Mouse (Mus musculus): ENCODE results near the gene Thsd4.
"Not testable (repeated sequence)": the region's sequence is repeated elsewhere in the genome, so short reads cannot be mapped to it uniquely, and the experiment has no call there.

The Thsd4 gene

GRCm38 (mm10) chr9:60224039-60224695, 297.7 kb downstream of the Thsd4 start:
- in situ Hi-C loops (cut with MseI, MboI), result no loop called here

GRCm38 (mm10) chr9:60220431-60220830, 301.4 kb downstream of the Thsd4 start:
- in situ Hi-C loops (cut with MseI, MboI), result no loop called here

DNA sequence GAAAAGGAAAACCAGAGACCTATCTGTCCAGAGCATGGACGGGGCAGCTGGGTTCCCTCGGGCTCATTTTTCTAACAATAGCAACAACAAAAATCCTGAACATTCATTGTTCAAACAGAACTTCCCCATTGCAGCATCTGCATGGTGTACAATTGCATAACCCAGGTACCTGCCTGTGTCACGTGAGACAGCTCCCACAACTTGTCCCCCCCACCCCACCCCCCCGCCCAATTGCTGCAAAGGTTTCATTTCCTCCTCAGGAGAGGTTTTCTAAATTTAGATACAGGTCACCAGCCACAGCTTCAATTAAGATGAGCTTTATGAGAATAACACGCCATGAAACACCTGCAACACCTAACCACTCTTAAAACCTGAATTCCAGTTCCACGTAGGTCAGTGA, 303.4 kb downstream of the Thsd4 start:
- in situ Hi-C loops (cut with MseI, MboI), result no loop called here

DNA sequence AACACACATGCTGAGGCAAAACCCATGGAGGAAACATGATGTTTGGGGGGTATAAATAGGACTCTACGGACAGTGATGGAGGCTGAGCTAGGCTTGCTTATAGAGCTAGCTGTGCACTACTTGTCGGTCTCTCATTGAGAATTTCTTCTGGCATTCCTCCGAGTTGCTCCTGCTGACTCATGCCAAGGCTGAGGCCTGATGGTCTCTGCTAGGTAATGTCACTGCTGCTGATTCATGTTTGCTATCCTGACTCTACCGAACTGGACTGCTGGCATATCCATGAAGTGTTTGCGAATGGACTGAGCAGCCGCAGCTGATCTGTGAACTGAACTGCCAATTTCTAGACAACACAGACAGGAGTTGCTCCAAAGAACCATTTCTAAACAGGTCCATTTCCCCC, 305.8 kb downstream of the Thsd4 start:
- in situ Hi-C loops (cut with MseI, MboI), result no loop called here

DNA sequence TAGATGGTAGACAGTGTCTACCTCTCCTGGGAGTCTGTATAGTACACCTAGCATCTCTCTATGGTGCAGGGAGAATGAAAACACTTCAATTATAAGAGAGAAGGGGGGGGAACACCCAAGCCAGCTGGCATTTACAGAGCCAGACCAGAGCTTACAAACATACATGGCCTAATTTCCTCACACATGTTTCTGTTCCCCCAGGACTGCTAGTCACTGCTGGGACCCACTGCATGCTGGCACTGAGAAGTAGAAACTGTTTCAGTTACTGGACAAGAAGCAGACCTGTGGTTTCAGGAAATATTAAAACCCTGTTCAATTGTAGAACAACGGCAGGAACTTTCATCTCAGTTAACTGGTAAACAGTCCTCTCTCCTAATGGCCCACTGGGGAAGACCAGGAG, 308.7 kb downstream of the Thsd4 start:
- in situ Hi-C loops (cut with MseI, MboI), result no loop called here

DNA sequence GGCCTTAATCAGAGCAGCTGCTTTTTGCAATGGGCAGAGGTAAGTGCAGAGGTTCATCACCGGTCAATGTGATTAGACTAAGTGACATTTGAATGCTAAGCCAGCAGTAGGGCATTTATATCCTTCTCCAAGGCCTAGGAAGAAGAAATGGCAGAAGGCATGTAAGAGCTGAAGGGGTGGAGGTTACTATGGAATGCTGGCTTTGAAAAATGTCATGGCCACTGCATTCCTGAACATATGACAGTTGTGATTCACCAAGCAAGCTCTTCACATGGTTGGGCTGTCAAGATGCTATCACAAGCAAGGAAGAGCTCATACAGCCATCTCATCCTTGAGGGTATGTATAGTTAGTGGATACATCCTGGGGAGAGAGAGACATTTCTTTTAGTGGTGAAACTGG, 313.0 kb downstream of the Thsd4 start:
- in situ Hi-C loops (cut with MseI, MboI), result no loop called here

GRCm38 (mm10) chr9:60203141-60203540, 318.7 kb downstream of the Thsd4 start:
- in situ Hi-C loops (cut with MseI, MboI), result no loop called here

- in situ Hi-C loops (cut with MseI, MboI), result no loop called here
Observed at GRCm38 (mm10) chr9:60200436-60200835, 321.4 kb downstream of the Thsd4 start.

DNA sequence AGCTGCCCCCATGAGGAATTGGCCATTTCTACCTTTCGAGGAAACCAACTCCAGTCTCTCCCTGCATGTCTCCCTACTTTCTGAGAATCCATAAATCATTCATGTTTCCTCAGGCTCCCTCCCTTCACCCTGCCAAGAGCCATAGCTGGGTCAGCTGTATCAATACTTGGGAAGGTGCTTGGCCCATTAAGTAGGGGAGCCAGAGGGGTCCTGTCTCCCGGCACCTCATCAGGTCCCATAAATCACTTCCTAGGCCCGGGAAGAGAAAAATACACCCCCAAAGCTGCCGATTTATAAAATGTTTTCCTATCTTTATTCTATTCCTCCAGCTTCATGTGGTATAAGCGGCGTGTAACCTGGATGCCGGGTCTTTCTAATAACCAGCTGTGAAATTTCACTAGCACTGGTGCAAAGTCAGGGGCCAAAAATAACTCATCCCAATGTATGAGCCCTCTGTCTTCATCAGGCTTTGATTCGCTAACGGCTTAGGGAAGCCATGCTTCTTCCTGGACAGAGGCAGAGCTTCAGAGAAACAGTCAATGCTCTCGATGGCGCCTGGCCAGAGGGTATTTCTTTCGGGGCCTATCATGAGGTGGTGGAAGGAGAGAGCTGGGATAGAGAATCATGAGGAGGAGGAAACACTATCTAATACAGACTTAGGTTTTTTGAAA, 323.2 kb downstream of the Thsd4 start:
- in situ Hi-C loops (cut with MseI, MboI), result no loop called here

DNA sequence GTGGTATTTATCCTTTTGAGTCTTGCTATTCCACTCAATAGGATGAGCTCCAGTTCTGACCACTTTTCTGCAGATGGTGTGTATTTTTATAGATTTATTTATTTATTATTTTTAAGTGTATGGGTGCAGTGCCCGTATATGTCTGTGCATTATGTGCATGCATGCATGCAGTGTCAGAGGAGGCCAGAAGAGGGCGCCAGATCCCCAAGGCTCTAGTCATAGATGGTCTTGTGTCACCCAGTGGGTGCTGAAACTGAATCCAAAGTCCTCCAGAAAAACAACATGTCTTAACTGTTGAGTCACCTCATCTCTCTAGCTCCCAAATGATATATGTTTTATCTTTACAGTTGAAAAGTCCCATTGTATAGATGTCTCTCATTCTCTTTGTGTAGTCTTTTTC, 326.3 kb downstream of the Thsd4 start:
- in situ Hi-C loops (cut with MseI, MboI), result no loop called here

GRCm38 (mm10) chr9:60194905-60195304, 326.9 kb downstream of the Thsd4 start:
- in situ Hi-C loops (cut with MseI, MboI), result no loop called here

DNA sequence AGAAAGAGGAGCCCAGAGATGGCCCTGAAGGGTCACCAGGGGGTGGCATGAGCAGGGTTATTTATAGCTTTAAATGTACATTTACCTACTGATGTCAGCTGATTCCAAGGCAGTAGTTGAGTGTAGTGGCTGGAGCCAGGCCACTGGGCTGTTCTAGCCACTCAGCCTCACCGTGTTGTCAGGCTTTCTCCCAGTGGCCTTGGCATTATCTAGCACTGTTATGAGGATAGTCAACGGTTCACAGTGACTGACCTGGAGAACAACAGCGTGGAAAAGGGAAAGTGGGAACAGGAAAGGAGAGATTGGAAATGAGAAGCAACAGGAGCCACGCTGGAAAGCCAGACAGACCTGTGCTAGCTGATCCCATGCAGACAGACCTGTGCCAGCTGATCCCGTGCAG, 329.5 kb downstream of the Thsd4 start:
- in situ Hi-C loops (cut with MseI, MboI), result no loop called here

DNA sequence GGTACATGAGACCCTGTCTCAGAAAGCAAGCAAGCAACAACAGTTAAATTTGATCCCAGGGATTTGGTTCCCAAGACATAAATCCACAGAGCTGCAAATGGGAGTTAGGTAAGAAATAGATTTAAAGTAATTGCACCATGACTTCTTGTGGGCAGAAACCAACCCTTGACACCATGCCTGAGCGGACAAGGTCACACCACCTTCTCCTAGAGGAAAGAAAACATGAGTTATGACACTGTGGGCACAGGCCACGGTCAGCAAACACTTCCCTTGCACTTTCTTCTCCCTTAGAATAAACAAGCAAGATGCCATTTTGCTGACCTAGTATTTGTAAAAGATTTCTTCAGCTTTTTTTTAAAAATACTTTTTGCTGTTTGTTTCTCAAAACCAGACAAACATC, 334.4 kb downstream of the Thsd4 start:
- in situ Hi-C loops (cut with MseI, MboI), result no loop called here

- in situ Hi-C loops (cut with MseI, MboI), result no loop called here
Observed at GRCm38 (mm10) chr9:60186948-60187347, 334.9 kb downstream of the Thsd4 start.

- in situ Hi-C loops (cut with MseI, MboI), result no loop called here
Observed at GRCm38 (mm10) chr9:60184083-60184482, 337.8 kb downstream of the Thsd4 start.

GRCm38 (mm10) chr9:60182371-60182770, 339.5 kb downstream of the Thsd4 start:
- in situ Hi-C loops (cut with MseI, MboI), result no loop called here

DNA sequence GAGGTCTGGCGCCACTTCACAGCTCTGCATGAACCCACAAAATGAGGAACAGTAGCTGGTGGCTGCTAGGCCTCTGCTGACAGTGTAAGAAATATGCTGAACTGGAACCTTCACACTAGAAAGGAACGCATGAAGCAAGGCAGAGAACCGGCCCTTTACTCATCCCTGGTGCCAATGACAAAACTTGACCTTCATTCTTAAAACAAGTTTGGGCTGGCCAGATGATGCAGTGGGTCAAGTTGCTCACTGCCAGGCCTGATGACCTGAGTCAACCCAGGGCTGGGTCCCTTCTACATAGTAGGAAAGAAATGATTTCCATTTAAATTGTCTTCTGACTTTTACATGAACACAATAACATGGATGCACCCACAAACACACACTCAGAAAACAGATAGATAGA, 340.9 kb downstream of the Thsd4 start:
- in situ Hi-C loops (cut with MseI, MboI), result no loop called here

GRCm38 (mm10) chr9:60180114-60180513, 341.7 kb downstream of the Thsd4 start:
- in situ Hi-C loops (cut with MseI, MboI), result no loop called here

GRCm38 (mm10) chr9:60176311-60176710, 345.5 kb downstream of the Thsd4 start:
- in situ Hi-C loops (cut with MseI, MboI), result no loop called here

- in situ Hi-C loops (cut with MseI, MboI), result not testable (repeated sequence)
Observed at GRCm38 (mm10) chr9:60172459-60173060, 349.3 kb downstream of the Thsd4 start.

DNA sequence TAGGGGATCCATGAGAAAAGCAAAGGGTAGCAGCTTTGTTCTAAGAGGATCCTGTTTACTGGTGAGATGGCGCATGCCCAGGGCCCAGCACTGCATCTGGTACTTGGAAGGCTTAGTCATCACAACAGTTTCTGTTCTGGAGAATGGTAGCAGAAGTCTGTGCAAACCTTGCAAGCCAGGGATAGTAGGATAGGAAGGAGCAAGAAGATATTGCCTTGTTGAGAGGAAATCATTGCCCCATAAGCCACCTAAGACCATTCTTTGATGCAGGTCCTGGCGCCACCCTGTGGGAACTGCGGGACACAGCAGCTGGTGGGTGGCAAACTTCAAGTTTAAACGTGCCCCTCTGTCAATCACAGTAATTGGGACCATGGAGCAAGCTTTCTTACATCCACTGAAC, 354.9 kb downstream of the Thsd4 start:
- in situ Hi-C loops (cut with MseI, MboI), result no loop called here

DNA sequence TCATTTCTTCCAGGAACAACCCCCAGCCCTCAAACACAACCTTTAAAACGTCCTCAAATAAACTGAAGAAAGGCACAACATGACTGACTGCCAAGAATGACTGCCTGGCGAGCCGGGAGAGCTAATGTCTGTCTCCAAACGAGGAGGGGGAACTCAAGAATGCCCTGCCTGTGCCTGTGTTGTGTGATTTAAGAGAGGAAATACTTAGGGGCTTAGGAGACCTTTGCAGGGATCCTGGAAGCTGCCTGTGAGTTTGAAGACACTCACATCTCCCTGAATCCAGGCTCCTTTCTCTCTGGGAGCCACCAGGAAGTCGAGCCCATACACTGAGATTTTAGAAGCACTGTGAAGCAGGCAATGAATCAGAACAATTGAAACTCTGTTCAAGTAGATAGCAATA, 361.0 kb downstream of the Thsd4 start:
- in situ Hi-C loops (cut with MseI, MboI), result no loop called here

DNA sequence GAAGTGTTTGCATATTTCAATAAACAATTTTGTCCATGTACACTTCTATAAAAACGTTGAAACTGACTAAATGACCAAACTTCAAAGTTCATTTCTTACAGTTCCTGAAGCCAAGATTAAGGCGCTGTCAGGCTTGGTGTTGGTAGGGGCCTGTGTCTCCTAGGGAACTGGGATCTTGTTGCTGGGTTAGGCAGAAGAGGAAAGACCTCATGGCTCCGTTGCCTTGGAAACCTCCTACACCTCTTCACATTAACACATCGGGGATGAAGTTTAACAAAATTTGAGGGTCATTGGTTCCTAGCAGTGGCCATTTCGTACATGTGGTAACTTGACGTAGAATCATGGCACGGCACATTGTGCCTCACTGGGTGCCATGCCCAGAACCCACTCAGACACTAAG, 361.7 kb downstream of the Thsd4 start:
- in situ Hi-C loops (cut with MseI, MboI), result no loop called here

Measured in mouse trophoblast stem cell (cell line).